Mouse (Mus musculus): ENCODE results near the gene Ptpdc1. TPM values are rescaled to one million over a fixed set of nuclear protein-coding genes. Genes with fewer than 3 reads are reported as not detected.

Gene Ptpdc1
- 4.4 TPM for polyA plus RNA-seq (2017; shearing (Covaris generic))

GRCm38 (mm10) chr13:48625433-48626184, at the start of gene Ptpdc1:
Gene Ptpdc1, minus strand, starts transcription at chr13:48625664.

GRCm38 (mm10) chr13:48662431-48663143, 37.1 kb upstream of the Ptpdc1 start, which contains the start of gene Barx1:
Gene Barx1, plus strand, starts transcription at chr13:48662998.

Other genes with a start within 250 kb of the Ptpdc1 start
- 14.4 TPM for gene Zfp169, start 112.2 kb downstream of the Ptpdc1 start, polyA plus RNA-seq (2017; shearing (Covaris generic))
- 1.8 TPM for gene A830005F24Rik, start 112.1 kb downstream of the Ptpdc1 start, polyA plus RNA-seq (2017; shearing (Covaris generic))
- not detected for gene Barx1, start 37.3 kb upstream of the Ptpdc1 start, polyA plus RNA-seq (2017; shearing (Covaris generic))
- 20.5 TPM for gene Phf2, start 245.5 kb upstream of the Ptpdc1 start, polyA plus RNA-seq (2017; shearing (Covaris generic))

All from CD4-positive, CD25-positive, alpha-beta regulatory T cell (primary cell).